Mouse (Mus musculus): ENCODE measurements around the gene Hip1. TPM values are rescaled to one million over a fixed set of nuclear protein-coding genes. Genes with fewer than 3 reads are reported as not detected.

Gene Hip1
- polyA plus RNA-seq, 2 experiments = 45.9 to 47.0 TPM

DNA sequence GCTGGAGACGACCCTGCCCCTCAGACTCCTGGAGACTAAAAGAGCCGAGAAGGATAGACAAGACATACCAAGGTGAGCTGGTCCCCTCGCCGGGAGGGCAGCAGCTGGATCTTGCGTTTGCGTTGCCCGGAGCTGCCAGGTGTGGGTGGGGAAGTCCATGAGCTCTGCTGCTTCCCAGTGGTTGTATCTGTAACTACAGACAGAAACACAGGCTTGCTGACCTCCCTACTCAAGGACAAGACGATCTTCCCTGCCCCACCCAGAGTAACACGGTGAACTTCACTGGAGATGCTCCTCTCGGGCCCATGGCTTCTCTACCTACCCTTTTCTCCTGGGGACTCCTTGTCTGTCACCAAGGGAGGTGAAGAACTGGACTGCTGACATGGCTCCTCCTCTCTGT lies 161.1 kb downstream of the Hip1 start:
- DNase-seq (ENCODE audit: low spot score) (no peak), ATAC-seq (ENCODE audit: low FRiP score, low read depth) (no peak)
- Histone ChIP-seq H3K27ac (replicated peaks; ENCODE audit: low read depth, low read length) (no peak overlapping the region), H3K27me3 (ENCODE audit: control insufficient read depth, insufficient read depth, low read length) (no peaks in the 10 kb centered on the region), H3K9ac (ENCODE audit: low read depth, low read length, severe bottlenecking) (no peak overlapping the region), H3K4me2 (replicated peaks; ENCODE audit: low read depth, low read length, severe bottlenecking) (no peak overlapping the region), H3K4me1 (ENCODE audit: control insufficient read depth, insufficient read depth, low read length) (no peaks in the 10 kb centered on the region), H3K36me3 (ENCODE audit: control insufficient read depth, insufficient read depth, low read length) (peaks cover 94% of the 10 kb centered on the region), H3K9me3 (ENCODE audit: control insufficient read depth, low read length) (no peaks in the 10 kb centered on the region), H3K4me3 (replicated peaks; ENCODE audit: low read length) (no peak overlapping the region)
- WGBS = 88% methylated on average over 10 of the region's 10 CpGs
- no peak for TF ChIP-seq POLR2A (IDR thresholded peaks at IDR 0.05; ENCODE audit: borderline replicate concordance, extremely low read depth, insufficient read depth, insufficient read length)

DNA sequence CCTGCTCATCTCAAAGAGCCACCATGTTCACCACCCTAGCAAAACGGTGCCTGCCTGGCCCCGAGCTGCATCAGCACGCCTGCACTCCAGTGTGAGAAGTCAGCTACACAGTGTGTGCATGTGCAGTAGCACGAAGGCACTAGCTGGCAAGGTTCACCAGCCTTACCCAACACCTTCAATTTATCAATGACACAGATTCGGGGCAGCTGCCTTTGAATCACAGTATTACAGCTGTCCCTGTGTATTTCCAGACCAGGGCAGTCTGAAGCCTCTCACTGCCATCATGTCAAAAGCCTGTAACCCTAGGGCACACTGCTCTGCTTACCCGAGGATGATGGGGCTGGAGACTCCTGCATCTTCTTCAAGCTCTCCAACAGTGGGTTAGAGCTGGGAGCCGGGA lies 162.2 kb downstream of the Hip1 start:
- no peak for ATAC-seq (ENCODE audit: low FRiP score, low read depth)
- H3K9ac ChIP-seq (ENCODE audit: low read depth, low read length, severe bottlenecking) = no peak overlapping the region
- no peak for TF ChIP-seq POLR2A (IDR thresholded peaks at IDR 0.05; ENCODE audit: borderline replicate concordance, extremely low read depth, insufficient read depth, insufficient read length)

DNA sequence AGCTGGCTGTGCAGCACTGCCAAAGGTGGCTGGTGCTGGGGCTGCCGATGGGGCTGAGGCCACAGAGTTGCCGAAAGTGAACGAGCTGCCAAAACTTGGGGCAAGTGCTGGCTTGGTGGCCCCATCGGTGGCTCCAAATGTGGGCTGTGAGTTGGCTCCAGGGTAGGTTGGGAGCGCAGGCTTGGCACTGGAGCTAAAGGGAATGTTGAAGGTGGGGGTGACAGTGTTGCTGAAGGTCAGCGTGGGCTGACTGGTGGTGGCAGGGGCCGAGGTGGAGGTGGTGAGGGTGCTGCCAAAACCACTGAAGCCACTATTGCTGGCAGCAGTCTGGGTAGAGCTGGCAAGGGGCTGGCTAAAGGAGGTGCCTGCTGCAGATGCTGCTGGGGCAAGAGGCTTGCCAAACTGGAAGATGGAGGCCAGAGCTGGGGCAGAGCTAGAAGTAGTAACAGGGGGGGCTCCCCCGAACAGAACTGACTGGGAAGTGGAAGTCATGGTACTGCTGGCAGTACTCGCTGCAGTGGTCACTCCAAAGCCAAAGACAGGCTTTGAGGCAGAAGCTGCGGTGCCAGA lies 163.5 kb downstream of the Hip1 start:
- H3K9me3 ChIP-seq (ENCODE audit: control insufficient read depth, low read length) = no peaks in the 10 kb centered on the region
- no peak overlapping the region for H3K4me3 ChIP-seq (replicated peaks; ENCODE audit: low read length)
- no peak for DNase-seq (ENCODE audit: low spot score)
- WGBS = 91% methylated on average over 10 of the region's 10 CpGs
- ATAC-seq (ENCODE audit: low FRiP score, low read depth) = no peak
- H3K9ac ChIP-seq (ENCODE audit: low read depth, low read length, severe bottlenecking) = no peak overlapping the region
- H3K27ac ChIP-seq (replicated peaks; ENCODE audit: low read depth, low read length) = no peak overlapping the region
- no peaks in the 10 kb centered on the region for H3K4me1 ChIP-seq (ENCODE audit: control insufficient read depth, insufficient read depth, low read length)
- TF ChIP-seq POLR2A (IDR thresholded peaks at IDR 0.05; ENCODE audit: borderline replicate concordance, extremely low read depth, insufficient read depth, insufficient read length) = no peak
- no peak overlapping the region for H3K4me2 ChIP-seq (replicated peaks; ENCODE audit: low read depth, low read length, severe bottlenecking)
- no peaks in the 10 kb centered on the region for H3K27me3 ChIP-seq (ENCODE audit: control insufficient read depth, insufficient read depth, low read length)
- peaks cover 92% of the 10 kb centered on the region for H3K36me3 ChIP-seq (ENCODE audit: control insufficient read depth, insufficient read depth, low read length)

More for the DNA sequence above, 162.2 kb downstream of the Hip1 start:
- DNase-seq (ENCODE audit: low spot score) = no peak
- no peaks in the 10 kb centered on the region for H3K9me3 ChIP-seq (ENCODE audit: control insufficient read depth, low read length)
- H3K27me3 ChIP-seq (ENCODE audit: control insufficient read depth, insufficient read depth, low read length) = no peaks in the 10 kb centered on the region
- H3K36me3 ChIP-seq (ENCODE audit: control insufficient read depth, insufficient read depth, low read length) = peaks cover 94% of the 10 kb centered on the region
- no peak overlapping the region for H3K4me3 ChIP-seq (replicated peaks; ENCODE audit: low read length)
- H3K4me1 ChIP-seq (ENCODE audit: control insufficient read depth, insufficient read depth, low read length) = no peaks in the 10 kb centered on the region
- WGBS = 90% methylated on average over 7 of the region's 7 CpGs
- no peak overlapping the region for H3K27ac ChIP-seq (replicated peaks; ENCODE audit: low read depth, low read length)
- H3K4me2 ChIP-seq (replicated peaks; ENCODE audit: low read depth, low read length, severe bottlenecking) = no peak overlapping the region

DNA sequence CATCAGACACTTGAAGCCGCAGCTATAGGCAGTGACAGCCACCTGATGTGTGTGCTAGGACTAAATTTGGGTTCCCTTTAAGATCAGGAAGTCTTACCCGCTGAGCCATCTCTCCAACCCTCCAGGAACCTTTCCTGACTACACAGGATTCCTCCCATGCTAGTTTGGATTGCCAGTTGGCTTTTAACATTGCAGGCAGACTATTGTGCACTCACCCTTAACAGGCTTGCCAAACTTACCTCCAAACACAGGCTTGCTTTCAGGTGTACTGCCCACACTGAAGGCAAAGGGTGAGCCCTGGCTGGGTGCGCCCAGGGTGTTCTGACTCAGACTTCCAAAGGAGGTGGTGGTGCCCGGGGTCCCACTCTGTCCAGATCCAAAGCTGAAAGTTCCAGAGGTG lies 164.2 kb downstream of the Hip1 start:
- H3K27ac ChIP-seq (replicated peaks; ENCODE audit: low read depth, low read length) = no peak overlapping the region
- H3K4me3 ChIP-seq (replicated peaks; ENCODE audit: low read length) = no peak overlapping the region
- H3K9ac ChIP-seq (ENCODE audit: low read depth, low read length, severe bottlenecking) = no peak overlapping the region
- H3K4me2 ChIP-seq (replicated peaks; ENCODE audit: low read depth, low read length, severe bottlenecking) = no peak overlapping the region
- 95% methylated on average over 4 of the region's 4 CpGs for WGBS
- TF ChIP-seq POLR2A (IDR thresholded peaks at IDR 0.05; ENCODE audit: borderline replicate concordance, extremely low read depth, insufficient read depth, insufficient read length) = no peak
- peaks cover 96% of the 10 kb centered on the region for H3K36me3 ChIP-seq (ENCODE audit: control insufficient read depth, insufficient read depth, low read length)
- no peaks in the 10 kb centered on the region for H3K4me1 ChIP-seq (ENCODE audit: control insufficient read depth, insufficient read depth, low read length)
- DNase-seq (ENCODE audit: low spot score) = no peak
- no peaks in the 10 kb centered on the region for H3K27me3 ChIP-seq (ENCODE audit: control insufficient read depth, insufficient read depth, low read length)
- no peak for ATAC-seq (ENCODE audit: low FRiP score, low read depth)
- H3K9me3 ChIP-seq (ENCODE audit: control insufficient read depth, low read length) = no peaks in the 10 kb centered on the region

DNA sequence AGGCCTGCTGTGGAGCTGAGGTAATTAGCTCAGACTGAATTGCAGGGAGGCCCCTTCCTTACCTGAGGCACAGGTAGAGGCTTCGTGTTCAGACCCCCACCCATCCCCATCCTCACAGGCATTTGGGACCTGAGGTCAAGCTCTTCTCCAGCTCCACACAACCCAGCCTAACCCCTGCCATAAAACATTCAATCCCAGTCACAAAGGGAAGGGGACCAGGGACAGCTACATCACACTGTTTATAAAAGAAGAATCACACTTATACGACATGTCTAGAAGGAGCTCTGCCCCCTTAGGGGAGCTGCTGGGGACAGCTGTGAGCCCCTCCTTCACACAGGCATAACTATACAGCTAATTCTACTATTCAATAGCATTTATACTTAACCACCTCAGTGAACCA lies 168.6 kb downstream of the Hip1 start:
- Histone ChIP-seq H3K4me1 (ENCODE audit: control insufficient read depth, insufficient read depth, low read length) (no peaks in the 10 kb centered on the region), H3K36me3 (ENCODE audit: control insufficient read depth, insufficient read depth, low read length) (peaks cover 88% of the 10 kb centered on the region), H3K4me2 (replicated peaks; ENCODE audit: low read depth, low read length, severe bottlenecking) (no peak overlapping the region), H3K27me3 (ENCODE audit: control insufficient read depth, insufficient read depth, low read length) (no peaks in the 10 kb centered on the region), H3K9ac (ENCODE audit: low read depth, low read length, severe bottlenecking) (no peak overlapping the region), H3K4me3 (replicated peaks; ENCODE audit: low read length) (no peak overlapping the region), H3K27ac (replicated peaks; ENCODE audit: low read depth, low read length) (no peak overlapping the region), H3K9me3 (ENCODE audit: control insufficient read depth, low read length) (no peaks in the 10 kb centered on the region)
- ATAC-seq (ENCODE audit: low FRiP score, low read depth) (no peak), DNase-seq (ENCODE audit: low spot score) (no peak)
- no peak for TF ChIP-seq POLR2A (IDR thresholded peaks at IDR 0.05; ENCODE audit: borderline replicate concordance, extremely low read depth, insufficient read depth, insufficient read length)
- whole genome bisulfite sequencing = 53% methylated on average over 2 of the region's 2 CpGs

DNA sequence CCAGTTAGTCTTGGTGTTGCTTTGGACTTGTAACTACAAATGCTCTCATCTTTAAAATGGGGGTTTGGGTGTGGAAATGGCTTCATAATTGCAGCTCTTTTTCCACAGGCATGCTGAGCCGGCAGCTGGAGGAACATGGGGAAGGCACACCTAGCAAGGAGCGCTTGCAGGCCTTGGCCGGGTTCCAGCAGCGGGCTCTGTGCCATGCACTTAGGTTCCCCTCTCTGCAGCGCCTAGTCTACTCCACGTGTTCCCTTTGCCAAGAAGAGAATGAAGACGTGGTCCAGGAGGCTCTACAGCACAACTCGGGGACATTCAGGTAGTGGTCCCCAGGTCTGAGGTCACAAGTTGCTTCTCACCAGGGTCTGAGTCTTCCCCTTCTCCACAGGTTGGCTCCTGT lies 169.8 kb downstream of the Hip1 start:
- no peaks in the 10 kb centered on the region for H3K27me3 ChIP-seq (ENCODE audit: control insufficient read depth, insufficient read depth, low read length)
- 70% methylated on average over 8 of the region's 8 CpGs for WGBS
- no peak overlapping the region for H3K4me2 ChIP-seq (replicated peaks; ENCODE audit: low read depth, low read length, severe bottlenecking)
- ATAC-seq (ENCODE audit: low FRiP score, low read depth) = no peak
- H3K27ac ChIP-seq (replicated peaks; ENCODE audit: low read depth, low read length) = no peak overlapping the region
- H3K4me3 ChIP-seq (replicated peaks; ENCODE audit: low read length) = no peak overlapping the region
- no peak overlapping the region for H3K9ac ChIP-seq (ENCODE audit: low read depth, low read length, severe bottlenecking)
- TF ChIP-seq POLR2A (IDR thresholded peaks at IDR 0.05; ENCODE audit: borderline replicate concordance, extremely low read depth, insufficient read depth, insufficient read length) = no peak
- H3K4me1 ChIP-seq (ENCODE audit: control insufficient read depth, insufficient read depth, low read length) = peaks cover 7% of the 10 kb centered on the region; the same call in 1 of the 2 replicates
- DNase-seq (ENCODE audit: low spot score) = no peak
- peaks cover 77% of the 10 kb centered on the region for H3K36me3 ChIP-seq (ENCODE audit: control insufficient read depth, insufficient read depth, low read length)
- no peaks in the 10 kb centered on the region for H3K9me3 ChIP-seq (ENCODE audit: control insufficient read depth, low read length)

All from limb, embryonic 14.5 days (tissue).